Mouse (Mus musculus) c-Kit-positive CD71-positive TER-119-negative erythroid progenitor cells, embryonic 14.5 days (primary cell): ENCODE measurements around the gene Adgrl2.

ENCODE experiments used
- DNase-seq: peaks from one replicate; pipeline ENCODE4 v3.0.0-alpha.2; 2013; ENCODE audit warnings: low read depth

Adgrl2 gene

GRCm38 (mm10) chr3:148885184-148885583, 105.2 kb downstream of the Adgrl2 start:
- DNase-seq: no peak

DNA sequence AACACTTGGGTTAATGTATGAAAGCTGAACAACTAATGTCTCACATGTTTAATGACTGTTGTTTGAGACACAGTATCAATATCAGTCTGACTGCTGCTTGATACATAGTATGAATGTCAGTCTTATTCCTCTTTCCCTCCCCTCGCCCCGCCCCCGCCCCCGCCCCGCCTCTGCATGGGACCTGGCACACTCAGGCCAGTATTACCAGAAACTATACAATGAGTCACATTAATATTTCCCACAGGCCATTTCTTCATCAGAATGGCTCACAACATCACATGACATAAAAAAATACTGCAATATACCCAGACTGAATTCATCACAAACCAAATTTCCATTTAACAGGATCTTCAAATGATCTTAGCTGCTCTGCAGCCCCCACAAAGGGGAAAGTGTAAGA, 108.9 kb downstream of the Adgrl2 start:
- no peak for DNase-seq

- DNase-seq: no peak
Measured at GRCm38 (mm10) chr3:148872563-148872962, 117.8 kb downstream of the Adgrl2 start.

- no peak for DNase-seq
Measured at GRCm38 (mm10) chr3:148871792-148872464, 118.4 kb downstream of the Adgrl2 start.

DNA sequence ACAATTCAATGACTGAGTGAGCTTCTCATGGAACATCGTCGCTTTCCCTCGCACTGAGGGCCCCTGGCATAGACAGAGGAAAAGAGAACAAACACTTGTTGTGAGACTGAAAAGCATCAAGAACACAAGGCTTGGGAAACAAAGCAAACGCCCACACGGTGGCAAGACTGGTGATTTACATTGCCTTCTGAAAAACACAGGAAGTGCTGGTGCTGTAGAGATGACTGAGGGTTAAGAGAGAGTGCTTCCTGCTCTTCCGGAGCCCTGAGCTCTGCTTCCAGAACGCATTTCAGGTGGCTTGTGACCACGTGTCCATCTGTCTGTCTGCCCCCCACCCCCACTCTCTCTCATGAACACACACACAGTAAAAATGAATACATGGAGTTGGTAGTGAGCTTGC, 122.7 kb downstream of the Adgrl2 start:
- DNase-seq: no peak

- no peak for DNase-seq
Measured at GRCm38 (mm10) chr3:148866633-148867032, 123.7 kb downstream of the Adgrl2 start.

DNA sequence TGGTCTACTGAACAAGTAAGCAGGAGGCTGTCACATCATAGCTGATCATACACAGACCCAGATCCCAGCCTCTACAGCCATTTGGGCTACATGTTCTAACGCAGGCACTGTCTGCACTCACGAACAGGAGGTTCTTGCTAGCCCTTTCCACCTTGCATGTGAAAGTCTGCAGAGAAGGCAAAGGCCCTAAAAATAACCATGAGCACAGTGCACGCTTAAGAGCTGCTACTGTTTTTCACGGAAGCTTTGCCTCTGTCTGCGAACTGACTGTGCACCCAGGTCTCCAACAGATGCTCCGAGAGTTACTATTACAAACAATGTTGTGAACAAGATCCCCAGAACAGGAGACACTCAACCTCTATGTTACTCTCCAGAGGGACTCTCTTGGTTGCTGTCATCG, 124.3 kb downstream of the Adgrl2 start:
- no peak for DNase-seq

GRCm38 (mm10) chr3:148865234-148865633, 125.1 kb downstream of the Adgrl2 start:
- no peak for DNase-seq

GRCm38 (mm10) chr3:148861860-148862259, 128.5 kb downstream of the Adgrl2 start:
- DNase-seq: no peak

DNA sequence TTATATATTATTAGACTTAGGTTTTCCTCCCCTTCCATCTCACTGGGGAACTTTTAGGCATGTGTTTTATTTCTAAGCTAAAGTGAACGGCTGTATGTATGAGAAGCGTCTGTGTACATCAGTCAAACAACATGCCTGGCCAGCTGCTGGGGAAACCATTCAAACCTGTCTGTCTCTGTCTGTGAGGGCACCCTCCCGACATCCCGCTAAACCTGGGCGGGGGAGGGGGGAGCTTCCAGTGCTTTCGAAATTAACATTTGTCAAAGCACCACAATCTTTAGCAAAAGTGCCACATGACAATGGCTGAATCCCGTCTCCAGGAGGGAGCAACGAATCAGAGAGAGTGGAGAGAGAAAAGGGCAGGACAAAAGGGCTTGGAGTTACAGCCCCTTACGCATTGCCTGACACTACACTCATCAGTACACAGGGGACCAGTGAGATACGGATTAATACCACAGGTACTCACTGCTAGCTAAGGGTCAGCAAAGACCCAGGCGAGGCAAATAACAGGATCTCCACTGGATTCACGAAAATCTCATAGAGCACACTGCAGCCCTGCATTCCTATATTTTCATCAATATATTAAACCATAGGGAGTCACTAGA, 135.9 kb downstream of the Adgrl2 start:
- no peak for DNase-seq

DNA sequence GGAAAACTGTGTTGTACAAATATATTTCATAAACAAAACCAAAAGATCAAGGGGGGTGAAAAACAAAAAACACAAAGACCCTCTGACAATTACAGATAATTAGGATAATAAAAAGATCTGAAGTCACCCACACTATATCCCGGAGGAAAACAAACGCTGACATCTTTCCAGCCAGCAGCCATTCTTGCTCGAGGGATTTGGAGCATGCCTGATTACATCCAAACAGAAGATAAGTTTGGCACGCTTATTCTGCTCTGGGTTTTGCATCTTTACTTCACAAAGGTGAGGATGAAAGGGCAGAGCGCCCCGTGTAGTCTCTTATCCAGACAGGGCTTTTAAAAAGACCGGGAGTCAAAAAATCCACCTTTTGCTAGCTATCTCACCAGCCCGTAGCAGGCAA, 137.0 kb downstream of the Adgrl2 start:
- DNase-seq: no peak

DNA sequence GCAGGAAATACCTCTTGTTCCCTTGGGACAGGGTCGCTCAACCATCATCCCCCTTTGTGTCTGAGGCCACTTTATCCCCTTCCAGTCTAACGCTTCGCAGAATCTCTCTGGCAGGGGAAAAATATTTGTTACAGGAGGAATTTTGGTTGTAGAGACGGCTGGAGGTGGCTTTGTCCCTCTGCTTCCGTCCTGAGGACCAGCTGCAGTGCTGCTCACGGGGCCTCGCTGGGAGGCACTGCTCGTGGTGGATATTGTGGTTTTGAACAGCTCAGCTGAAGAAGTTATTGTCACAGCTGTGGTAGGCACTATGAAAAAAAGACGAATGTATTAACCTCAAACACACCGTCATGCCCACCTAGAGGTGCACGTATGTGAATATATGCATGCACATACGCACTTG, 137.8 kb downstream of the Adgrl2 start:
- DNase-seq: no peak

- DNase-seq: no peak
Measured at GRCm38 (mm10) chr3:148850821-148851220, 139.5 kb downstream of the Adgrl2 start.

DNA sequence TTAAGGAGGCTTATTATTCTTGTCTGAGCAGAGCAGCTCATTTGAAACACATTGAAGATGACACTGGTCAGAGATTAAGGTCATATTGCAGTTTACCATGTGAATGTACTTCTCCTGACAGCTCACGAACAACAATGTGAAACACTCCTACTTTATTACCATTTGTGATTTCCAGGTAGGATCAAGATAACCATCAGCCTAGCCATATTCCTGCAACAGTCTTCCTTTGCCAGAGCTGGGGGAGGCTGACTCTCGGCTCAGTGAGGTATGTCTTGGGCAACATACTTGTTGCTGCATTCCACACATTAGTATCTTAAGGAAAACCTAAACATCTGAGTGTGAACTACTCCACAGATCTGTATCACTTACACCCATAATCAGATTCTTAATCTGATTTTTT, 142.0 kb downstream of the Adgrl2 start:
- DNase-seq: no peak

- no peak for DNase-seq
Measured at GRCm38 (mm10) chr3:148844182-148844581, 146.2 kb downstream of the Adgrl2 start.

DNA sequence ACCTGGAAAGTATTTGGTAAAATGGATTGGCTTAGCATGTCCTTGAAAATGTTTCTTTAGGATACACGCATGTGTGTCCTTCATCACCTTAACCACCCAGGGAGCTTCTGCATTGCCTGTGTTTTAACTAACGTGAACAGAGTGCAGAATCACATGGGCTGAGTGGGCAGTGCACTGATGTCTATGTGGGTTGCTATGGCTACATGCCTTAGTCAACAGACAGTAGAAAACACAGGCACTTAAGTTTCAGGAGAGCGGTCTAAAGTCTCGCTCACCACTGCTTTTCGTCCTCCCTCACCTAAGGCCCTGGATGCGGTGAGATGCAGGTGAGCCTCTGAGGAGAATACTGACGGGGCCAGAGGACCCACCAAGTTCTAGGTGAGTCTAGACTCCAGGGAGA, 147.8 kb downstream of the Adgrl2 start:
- no peak for DNase-seq

DNA sequence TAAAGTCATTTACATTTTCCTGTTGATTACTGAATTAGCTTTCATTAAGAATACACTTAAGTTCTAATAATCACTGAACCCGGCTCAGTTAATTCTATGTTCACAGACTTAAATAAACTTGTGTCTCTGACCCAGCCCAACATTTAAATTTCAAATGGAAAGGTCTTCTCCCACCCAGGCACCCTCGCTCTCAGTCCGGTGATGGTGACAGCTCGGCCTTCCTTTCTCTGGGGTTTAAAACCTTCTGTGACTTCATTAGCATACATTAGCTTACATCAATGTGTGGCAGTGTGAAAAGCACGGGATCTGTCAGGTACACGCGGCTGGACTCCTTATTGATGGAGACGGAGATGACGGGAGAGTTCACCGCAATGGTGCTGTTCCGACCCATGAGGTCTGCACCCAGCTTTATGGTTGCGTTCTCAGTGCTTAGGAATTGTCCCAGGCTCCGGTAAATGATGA, 151.5 kb downstream of the Adgrl2 start:
- DNase-seq: no peak

- DNase-seq: no peak
Measured at GRCm38 (mm10) chr3:148838095-148838834, 152.1 kb downstream of the Adgrl2 start.

- DNase-seq: no peak
Measured at GRCm38 (mm10) chr3:148835136-148835535, 155.2 kb downstream of the Adgrl2 start.

DNA sequence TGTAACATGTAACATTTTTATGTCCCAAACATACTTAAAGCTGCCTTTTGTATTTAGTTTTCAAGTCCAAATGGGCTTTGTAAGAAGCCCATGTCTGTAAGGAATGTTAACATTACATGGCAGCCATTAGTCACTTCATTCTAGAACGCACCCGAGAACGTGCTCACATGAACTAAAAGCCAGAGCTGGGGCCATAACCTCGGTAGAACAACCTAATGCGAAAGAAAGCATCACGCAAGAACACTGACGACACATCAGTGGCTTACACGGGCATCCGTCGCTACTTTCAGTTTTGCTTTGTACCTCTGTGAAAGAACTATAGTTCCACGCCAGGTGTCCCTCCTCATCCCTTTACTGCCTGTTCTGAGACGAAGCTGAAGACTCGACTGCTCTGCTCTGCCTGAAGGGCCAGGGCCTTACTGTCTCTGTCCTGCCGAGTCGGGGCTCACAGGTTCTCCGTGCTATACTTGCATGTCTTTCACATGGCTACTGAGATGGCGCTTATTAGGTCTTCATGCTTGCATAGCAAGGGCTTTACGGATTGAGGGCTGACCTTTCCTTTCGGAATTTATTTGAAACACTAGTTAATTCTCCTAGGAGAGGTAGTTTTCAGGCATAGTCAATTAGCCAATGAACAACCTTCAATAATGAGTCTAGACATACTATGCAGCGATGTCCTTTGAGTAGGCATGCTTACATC, 157.1 kb downstream of the Adgrl2 start:
- DNase-seq: no peak

GRCm38 (mm10) chr3:148832001-148832400, 158.4 kb downstream of the Adgrl2 start:
- DNase-seq: no peak

- DNase-seq: no peak
Measured at GRCm38 (mm10) chr3:148828519-148828918, 161.8 kb downstream of the Adgrl2 start.

DNA sequence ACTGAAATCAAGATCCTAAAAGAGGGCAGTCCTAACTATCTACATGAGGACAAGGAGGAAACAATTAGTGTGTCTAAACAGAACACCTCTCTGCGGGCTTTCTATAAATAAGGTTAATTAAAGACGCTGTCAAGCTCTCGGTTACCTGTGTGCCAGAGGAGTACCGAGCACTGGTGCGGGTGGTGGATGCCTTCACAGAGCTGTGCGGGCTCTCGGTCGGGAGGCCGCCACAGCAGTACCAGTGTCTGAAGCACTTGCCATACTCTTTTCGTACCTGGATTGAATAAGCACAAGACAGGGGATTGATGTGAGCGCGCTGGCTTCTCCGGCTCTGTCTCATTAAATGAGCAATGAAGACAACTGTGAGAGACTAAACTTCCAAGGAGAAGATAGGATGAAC, 166.8 kb downstream of the Adgrl2 start:
- DNase-seq: no peak
